Mouse (Mus musculus): ENCODE results near the gene Mbnl2.

- TF ChIP-seq CTCF (IDR thresholded peaks at IDR 0.05; ENCODE audit: extremely low read depth, insufficient read depth, insufficient read length, insufficient replicate concordance) (no peak), POLR2A (IDR thresholded peaks at IDR 0.05; ENCODE audit: low read depth, low read length) (no peak)
These were observed 22.1 kb upstream of the Mbnl2 start for GRCm38 (mm10) chr14:120253331-120253730.
